Mouse (Mus musculus) left cerebral cortex, postnatal 14 days (tissue): ENCODE measurements at regions not wholly inside any gene's neighbourhood (a gene's known extent, or its start where the extent isn't known, plus 50 kb on each side); places are given as distances from the start of the nearest gene placed in this dataset.

Experiments
- DNase-seq, 2 experiments: peaks; one replicate each; pipeline ENCODE4 v3.0.0; 2021 to 2022; ENCODE audit warnings: low spot score in 2 of 2, mixed read lengths in 1 of 2
- intact Hi-C: fragments of 180-260 bp; cut with DNase I; formaldehyde crosslinking; loops from one replicate; pipeline ENCODE4 v1.15.1; 2025

DNA sequence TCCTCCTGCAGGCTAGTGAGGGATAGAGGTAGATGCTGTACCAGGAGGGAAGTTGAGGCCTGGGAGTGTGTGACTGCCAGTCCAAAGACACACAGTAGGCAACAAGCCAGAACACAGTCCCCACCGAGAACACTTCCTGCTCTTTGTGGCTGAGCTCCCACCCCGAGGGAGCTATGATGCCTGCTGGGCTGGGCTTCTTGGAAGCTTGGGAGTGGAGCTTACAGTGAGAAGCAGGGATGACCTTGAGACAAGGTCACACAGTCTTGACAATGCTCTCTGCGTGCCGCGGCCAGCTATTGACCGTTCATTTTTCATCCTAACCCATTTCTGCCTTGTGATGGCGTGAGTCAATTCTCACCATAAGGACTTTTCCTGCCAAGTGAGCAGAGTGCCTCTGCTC lies 328.9 kb upstream of the Kcnab2 start:
- no peak for DNase-seq
- intact Hi-C loops, result no loop called here

- DNase-seq, result peak in 1 of 2 experiments; percentile 20
- intact Hi-C loops, result no loop called here
Measured at GRCm38 (mm10) chr4:152799392-152799791, 321.7 kb upstream of the Kcnab2 start.

GRCm38 (mm10) chr4:152788431-152788830 lies 310.8 kb upstream of the Kcnab2 start:
- DNase-seq, result peak; percentile 40 to 46
- intact Hi-C loops, result no loop called here

- DNase-seq, result no peak
- intact Hi-C loops, result no loop called here
Measured at GRCm38 (mm10) chr4:152784972-152785371, 307.3 kb upstream of the Kcnab2 start.

DNA sequence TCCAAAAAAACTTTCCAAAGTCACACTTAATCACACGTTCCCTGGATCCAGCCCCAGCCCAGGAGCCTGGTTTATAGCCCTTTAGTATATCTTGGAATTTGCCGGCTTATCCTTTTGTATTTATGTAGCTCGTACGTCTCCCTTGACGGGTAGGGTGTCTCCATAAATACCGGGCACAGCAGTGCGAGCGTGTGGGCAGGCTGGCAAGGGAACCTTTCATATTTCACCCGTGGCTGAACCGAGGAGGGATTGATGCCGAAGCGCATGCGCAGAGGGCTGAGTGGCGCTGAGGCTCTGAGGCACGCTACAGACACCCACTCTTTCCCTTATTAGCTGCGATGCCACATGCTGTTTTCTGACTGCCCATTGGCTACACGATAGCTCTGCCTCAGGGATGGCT lies 301.9 kb upstream of the Kcnab2 start:
- intact Hi-C loops, result no loop called here
- peak; percentile 41 to 55 for DNase-seq

GRCm38 (mm10) chr4:152775801-152776200 lies 298.1 kb upstream of the Kcnab2 start:
- DNase-seq, result no peak
- intact Hi-C loops, result no loop called here

- intact Hi-C loops, result no loop called here
- no peak for DNase-seq
Measured at GRCm38 (mm10) chr4:152771386-152771785, 293.7 kb upstream of the Kcnab2 start.

DNA sequence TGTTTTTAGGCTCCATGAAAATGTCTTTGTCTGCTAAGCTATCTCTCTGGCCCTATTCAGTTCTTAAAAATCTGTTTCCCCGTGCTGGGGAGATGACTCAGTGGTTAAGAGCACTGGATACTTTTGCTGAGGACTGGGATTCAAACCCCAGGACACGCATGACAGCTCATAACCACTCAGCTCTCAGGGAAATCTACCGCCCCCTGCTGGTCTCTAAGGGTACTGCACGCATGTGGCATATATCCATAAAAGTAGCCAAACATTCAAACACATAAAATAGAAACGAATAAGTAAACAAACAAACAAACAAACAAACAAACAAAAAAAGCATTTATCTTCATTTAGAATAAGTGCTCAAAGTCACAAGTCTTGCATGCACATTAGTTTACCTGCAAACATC lies 289.7 kb upstream of the Kcnab2 start:
- intact Hi-C loops, result no loop called here
- no peak for DNase-seq

DNA sequence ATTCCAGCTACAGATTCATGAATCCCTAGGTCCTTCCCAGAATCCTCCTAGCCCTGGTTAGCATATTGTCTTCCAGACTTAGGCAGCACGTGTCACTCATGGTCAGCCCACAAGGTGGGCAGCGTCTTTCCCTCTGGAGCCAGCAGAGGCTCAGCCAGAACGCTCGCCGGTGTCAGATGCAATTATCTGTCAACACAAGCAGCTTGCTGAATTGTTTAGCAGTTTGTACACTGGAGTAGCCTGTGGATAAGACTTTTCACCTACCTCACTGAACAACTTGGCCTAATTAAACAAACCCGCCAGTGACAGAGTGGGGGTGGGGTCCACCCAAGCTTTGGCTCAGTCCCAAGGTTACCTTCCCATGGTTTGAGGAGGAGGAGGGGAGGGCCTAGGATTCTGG lies 285.4 kb upstream of the Kcnab2 start:
- DNase-seq, result no peak
- intact Hi-C loops, result no loop called here

DNA sequence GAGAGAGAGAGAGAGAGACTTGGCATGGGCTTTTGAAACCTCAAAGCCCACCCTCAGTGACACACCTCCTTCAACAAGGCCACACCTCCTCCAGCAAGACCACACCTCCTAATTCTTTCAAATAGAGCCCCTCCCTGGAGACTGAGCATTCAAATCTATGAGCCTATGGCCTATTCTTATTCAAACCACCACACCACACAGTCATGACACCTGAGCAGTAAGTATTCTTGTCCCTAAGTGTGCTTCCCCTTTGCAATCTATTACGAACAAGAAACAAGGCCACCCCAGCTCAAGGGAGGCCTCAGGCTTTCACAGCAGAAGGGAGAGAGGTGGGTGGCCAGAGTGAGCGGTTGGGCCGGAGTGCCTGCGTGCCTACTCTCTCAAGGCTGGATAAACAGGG lies 284.9 kb upstream of the Kcnab2 start:
- no peak for DNase-seq
- intact Hi-C loops, result no loop called here

DNA sequence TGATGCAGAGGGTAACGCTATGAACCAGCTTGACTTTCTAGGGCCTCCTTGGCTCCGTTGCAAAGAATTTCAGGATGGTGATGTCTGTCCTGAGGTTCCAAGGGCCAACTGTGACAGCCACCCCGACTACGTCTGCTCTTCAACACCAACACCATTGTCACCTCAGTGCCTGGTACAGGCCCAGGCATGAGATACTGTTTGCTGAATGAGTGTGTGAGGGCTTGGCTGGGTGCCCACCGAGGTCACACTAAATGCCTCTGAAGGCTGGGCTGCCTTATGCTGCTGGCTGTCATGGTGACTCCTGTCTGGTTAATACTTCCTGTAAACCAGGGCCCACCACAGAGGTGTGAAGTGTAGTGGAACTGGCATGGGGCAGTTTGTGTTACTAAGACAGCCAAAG lies 279.5 kb upstream of the Kcnab2 start:
- no peak for DNase-seq
- intact Hi-C loops, result no loop called here

DNA sequence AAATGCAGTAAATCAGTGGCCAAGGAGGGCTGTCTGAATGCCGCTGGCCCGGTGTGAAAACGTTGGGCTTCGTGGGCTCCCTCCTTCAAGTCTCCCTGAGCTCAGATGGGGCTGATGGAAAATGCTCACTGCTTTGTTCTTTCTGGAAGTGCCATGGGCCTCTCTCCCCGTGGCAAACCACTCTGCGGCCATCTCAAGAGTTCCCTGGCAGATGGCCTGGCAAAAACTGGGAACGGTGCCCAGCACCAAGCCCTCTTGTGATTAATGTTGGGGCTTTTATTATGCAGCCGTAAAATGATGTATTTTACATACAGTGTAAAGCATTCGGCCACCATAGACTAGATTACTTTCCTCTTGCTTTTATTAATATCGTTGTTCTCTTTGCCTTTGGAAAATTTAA lies 278.9 kb upstream of the Kcnab2 start:
- no peak for DNase-seq
- intact Hi-C loops, result no loop called here

GRCm38 (mm10) chr4:152755756-152756155 lies 278.1 kb upstream of the Kcnab2 start:
- DNase-seq, result no peak
- intact Hi-C loops, result no loop called here

DNA sequence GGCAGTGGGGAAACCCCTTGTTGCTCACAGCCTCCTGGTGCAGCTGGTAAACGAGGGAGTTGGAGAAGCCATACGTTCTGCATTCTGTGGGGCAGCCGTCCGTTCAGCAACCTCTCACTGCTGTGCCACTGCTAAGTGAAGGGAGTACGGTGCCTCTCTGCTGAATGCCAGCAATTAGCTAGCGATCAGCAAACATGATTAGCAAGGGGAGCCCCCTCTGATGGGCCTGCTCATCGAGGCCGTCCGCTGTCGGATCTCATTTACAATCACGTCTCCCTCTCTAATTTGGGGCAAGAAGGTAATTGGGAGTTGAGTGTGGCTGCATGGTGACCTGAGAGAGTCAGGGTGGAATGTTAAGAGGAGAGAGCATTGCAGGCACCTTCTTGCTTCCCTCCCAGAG lies 266.7 kb upstream of the Kcnab2 start:
- intact Hi-C loops, result no loop called here
- DNase-seq, result no peak

- intact Hi-C loops, result loop anchor here (5.0 to 10.0 kb wide), 3 partner anchors 612 to 1212 kb away; partner anchors contain the start of gene Ajap1
Measured at GRCm38 (mm10) chr4:152733017-152733416, 255.3 kb upstream of the Kcnab2 start.

GRCm38 (mm10) chr4:152731988-152732387 lies 254.3 kb upstream of the Kcnab2 start:
- intact Hi-C loops, result loop anchor here (5.0 to 10.0 kb wide), 3 partner anchors 613 to 1213 kb away; partner anchors contain the start of gene Ajap1
- DNase-seq, result peak; percentile 80 to 88

More at GRCm38 (mm10) chr4:152733017-152733416, 255.3 kb upstream of the Kcnab2 start:
- no peak for DNase-seq

DNA sequence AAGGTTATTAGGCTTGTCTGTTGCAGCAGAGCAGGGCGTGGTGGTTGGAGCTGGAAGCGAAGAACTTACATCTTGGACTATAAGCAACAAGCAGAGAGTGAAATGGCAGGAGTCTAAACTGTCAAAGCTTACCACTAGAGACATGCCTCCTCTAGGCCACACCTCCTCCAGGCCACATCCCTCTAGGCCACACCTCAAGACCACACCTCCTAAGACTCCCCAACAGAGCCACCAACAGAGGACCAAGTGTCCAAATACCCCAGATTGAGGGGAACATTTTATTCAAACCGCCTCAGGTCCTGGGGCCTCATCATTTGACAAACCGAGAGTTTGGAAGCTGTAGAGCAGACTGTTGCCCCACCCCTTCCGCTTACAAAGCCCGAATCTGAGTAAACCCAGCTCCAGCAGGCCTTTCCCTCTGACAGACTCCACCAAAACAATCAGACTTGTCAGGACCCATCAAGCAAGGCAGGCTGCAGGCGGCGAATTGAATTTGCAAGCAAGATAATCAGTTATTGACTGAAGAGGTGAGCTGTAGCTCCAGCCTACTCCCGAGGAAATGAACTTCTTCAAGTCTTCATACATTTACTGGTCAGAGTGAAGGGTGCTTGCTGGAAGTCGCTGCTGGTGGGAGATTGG lies 253.5 kb upstream of the Kcnab2 start:
- no peak for DNase-seq
- intact Hi-C loops, result loop anchor here (5.0 to 10.0 kb wide), 3 partner anchors 614 to 1214 kb away; partner anchors contain the start of gene Ajap1

- intact Hi-C loops, result loop anchor here (5.0 kb wide), 1 partner anchor 102 kb away; no protein-coding TSS in a partner anchor
- no peak for DNase-seq
Measured at GRCm38 (mm10) chr4:152729421-152729820, 251.8 kb upstream of the Kcnab2 start.

- DNase-seq, result peak in 1 of 2 experiments; percentile 44
- intact Hi-C loops, result loop anchor here (5.0 kb wide), 1 partner anchor 99 kb away; no protein-coding TSS in a partner anchor
Measured at GRCm38 (mm10) chr4:152725881-152726280, 248.2 kb upstream of the Kcnab2 start.

DNA sequence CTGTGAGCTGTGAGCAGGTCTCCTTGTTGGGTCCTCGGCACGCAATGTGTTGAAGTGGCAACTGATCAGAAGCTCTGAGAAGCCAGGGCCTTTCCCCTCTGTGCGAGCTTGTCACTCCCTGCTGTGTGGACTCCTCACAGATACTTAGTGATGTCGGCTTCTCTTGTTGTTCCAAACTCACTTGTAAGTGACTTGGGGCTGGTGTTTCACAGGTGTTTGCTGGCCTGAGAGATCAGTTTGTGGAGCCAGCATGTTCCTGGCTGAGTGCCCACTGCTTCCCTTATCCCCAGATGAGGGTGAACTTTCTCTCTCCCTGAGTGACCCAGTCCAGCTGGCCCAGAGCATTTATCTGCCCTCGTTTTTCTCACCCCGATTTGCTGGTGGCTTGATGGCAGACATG lies 247.8 kb upstream of the Kcnab2 start:
- intact Hi-C loops, result loop anchor here (5.0 kb wide), 1 partner anchor 98 kb away; no protein-coding TSS in a partner anchor
- DNase-seq, result no peak

GRCm38 (mm10) chr4:152724741-152725140 lies 247.1 kb upstream of the Kcnab2 start:
- intact Hi-C loops, result loop anchor here (5.0 kb wide), 1 partner anchor 97 kb away; no protein-coding TSS in a partner anchor
- DNase-seq, result no peak
